Mouse (Mus musculus): ENCODE data around the gene Camk2g. TPM values are rescaled to one million over a fixed set of nuclear protein-coding genes. Genes with fewer than 3 reads are reported as not detected.

Gene Camk2g
- polyA plus RNA-seq, 1 experiment from 2014 or later, result 36.5 TPM

DNA sequence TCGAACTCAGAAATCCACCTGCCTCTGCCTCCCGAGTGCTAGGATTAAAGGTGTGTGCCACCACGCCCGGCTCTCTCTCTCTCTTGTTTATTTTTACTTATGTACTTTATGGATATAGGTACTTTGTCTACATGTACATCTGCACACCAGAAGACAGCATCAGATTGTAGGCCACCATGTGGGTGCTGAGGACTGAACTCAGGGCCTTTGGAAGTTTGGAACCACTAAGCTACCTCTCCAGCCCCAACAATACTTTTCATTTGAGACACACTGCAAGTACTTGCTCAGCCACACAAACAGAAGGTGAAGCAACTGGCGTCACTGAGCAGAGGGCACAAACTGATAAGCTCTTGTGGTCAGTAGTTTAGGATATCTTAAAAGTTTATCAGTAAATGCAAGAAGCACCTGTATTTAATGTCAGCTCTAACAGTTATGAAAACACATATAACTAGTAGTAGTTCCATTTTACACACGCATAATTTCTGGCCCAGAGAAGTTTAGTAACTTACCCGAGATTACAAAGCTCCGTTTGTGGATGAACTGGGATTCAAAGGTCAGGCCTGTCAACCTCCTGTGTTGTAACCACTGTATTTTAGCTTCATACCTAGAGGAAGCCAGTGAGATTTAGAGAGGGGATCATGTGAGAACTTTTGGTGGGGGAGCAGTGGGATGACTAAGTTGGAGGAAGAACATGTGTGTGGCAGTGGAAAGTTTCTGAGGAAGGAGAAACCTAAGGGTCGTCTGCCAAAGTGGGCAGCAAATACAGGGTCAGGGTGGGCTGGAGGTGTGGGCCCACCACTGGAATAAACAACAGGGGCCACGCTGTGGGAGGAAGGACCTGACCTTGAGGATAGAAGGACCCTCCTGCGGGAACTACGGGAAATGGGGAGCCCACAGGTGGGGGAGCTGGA is 60.6 kb downstream of the Camk2g start:
- TF ChIP-seq CTCF (IDR thresholded peaks at IDR 0.05; ENCODE audit: low read depth), result no peak
- 46% methylated on average over 12 of the region's 12 CpGs for whole genome bisulfite sequencing
- H3K9me3 ChIP-seq (replicated peaks; ENCODE audit: low read length), result no peaks in the 10 kb centered on the region
- peak overlapping the region; percentile 87 for H3K4me3 ChIP-seq (replicated peaks; ENCODE audit: low read depth, low read length)
- H3K9ac ChIP-seq (ENCODE audit: low read depth, low read length), result peak overlapping the region; percentile 96
- peak overlapping the region; percentile 95 for H3K27ac ChIP-seq
- peak overlapping the region; percentile 88 for H3K4me2 ChIP-seq (ENCODE audit: low read length)
- ATAC-seq (replicated peaks; ENCODE audit: low FRiP score, low read depth), result 0 out of 2 replicates have a peak, but pooled peaks have one; percentile 1
- no peaks in the 10 kb centered on the region for H3K27me3 ChIP-seq (ENCODE audit: insufficient read depth, low read length)
- DNase-seq (ENCODE audit: low spot score), result no peak
- H3K36me3 ChIP-seq (ENCODE audit: insufficient read depth, low read length), result peaks cover 29% of the 10 kb centered on the region
- H3K4me1 ChIP-seq (replicated peaks; ENCODE audit: insufficient read depth, low read length), result no peaks in the 10 kb centered on the region; the same call in 1 of the 2 replicates

DNA sequence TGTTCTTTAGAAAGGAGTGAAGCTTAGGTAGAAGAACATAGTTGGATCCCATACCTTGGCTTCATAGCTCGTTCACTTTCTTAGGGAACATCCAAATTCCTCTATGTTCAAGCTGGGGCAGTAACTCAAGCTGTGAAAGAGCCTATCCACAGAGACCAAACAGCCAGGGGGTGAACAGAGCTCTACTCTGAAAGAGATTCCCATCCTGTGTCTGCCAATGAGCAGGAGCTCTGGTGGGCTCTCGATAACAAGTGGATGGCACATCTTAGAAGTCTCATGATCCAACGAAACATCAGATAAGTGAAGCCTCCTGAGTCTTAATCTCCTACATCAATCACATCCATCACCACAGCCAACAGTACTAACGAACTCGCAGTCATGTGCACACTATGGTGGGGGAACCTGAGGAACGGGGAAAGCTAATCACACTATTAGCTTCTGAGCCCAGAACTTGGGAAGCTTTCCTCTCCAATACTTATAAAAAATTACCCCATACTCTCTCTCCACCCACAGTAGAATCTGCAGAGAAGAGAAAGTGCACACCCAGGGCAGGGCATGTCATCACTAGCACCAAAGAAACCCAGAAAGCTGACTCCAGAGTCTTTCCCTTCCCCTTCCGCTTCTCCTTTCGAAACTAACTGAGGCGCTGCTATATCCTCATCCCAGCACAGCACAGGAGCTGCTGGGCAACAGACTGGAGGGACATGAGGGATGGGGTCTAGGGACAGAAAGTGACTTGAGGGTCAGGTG is 62.9 kb downstream of the Camk2g start:
- Histone ChIP-seq H3K9ac (ENCODE audit: low read depth, low read length) (no peak overlapping the region), H3K36me3 (ENCODE audit: insufficient read depth, low read length) (peaks cover 43% of the 10 kb centered on the region), H3K9me3 (replicated peaks; ENCODE audit: low read length) (no peaks in the 10 kb centered on the region), H3K4me3 (replicated peaks; ENCODE audit: low read depth, low read length) (no peak overlapping the region), H3K27me3 (ENCODE audit: insufficient read depth, low read length) (no peaks in the 10 kb centered on the region), H3K4me2 (ENCODE audit: low read length) (no peak overlapping the region), H3K27ac (no peak overlapping the region), H3K4me1 (replicated peaks; ENCODE audit: insufficient read depth, low read length) (no peaks in the 10 kb centered on the region; the same call in 1 of the 2 replicates)
- ATAC-seq (replicated peaks; ENCODE audit: low FRiP score, low read depth), result no peak
- no peak for TF ChIP-seq CTCF (IDR thresholded peaks at IDR 0.05; ENCODE audit: low read depth)
- 80% methylated on average over 9 of the region's 9 CpGs for WGBS
- no peak for DNase-seq (ENCODE audit: low spot score)

GRCm38 (mm10) chr14:20729871-20730270 is 64.0 kb downstream of the Camk2g start:
- no peak overlapping the region for H3K4me2 ChIP-seq (ENCODE audit: low read length)
- no peaks in the 10 kb centered on the region; the same call in 1 of the 2 replicates for H3K4me1 ChIP-seq (replicated peaks; ENCODE audit: insufficient read depth, low read length)
- no peak for TF ChIP-seq CTCF (IDR thresholded peaks at IDR 0.05; ENCODE audit: low read depth)
- no peak overlapping the region for H3K27ac ChIP-seq
- DNase-seq (ENCODE audit: low spot score) (no peak), ATAC-seq (replicated peaks; ENCODE audit: low FRiP score, low read depth) (no peak)
- H3K36me3 ChIP-seq (ENCODE audit: insufficient read depth, low read length), result peaks cover 50% of the 10 kb centered on the region
- H3K4me3 ChIP-seq (replicated peaks; ENCODE audit: low read depth, low read length), result no peak overlapping the region
- H3K9ac ChIP-seq (ENCODE audit: low read depth, low read length), result no peak overlapping the region
- H3K9me3 ChIP-seq (replicated peaks; ENCODE audit: low read length), result no peaks in the 10 kb centered on the region
- 82% methylated on average over 9 of the region's 9 CpGs for WGBS
- no peaks in the 10 kb centered on the region for H3K27me3 ChIP-seq (ENCODE audit: insufficient read depth, low read length)

- TF ChIP-seq CTCF (IDR thresholded peaks at IDR 0.05; ENCODE audit: low read depth), result no peak
- ATAC-seq (replicated peaks; ENCODE audit: low FRiP score, low read depth) (no peak), DNase-seq (ENCODE audit: low spot score) (no peak)
- H3K9me3 ChIP-seq (replicated peaks; ENCODE audit: low read length), result no peaks in the 10 kb centered on the region
- H3K27ac ChIP-seq, result no peak overlapping the region
- no peaks in the 10 kb centered on the region for H3K27me3 ChIP-seq (ENCODE audit: insufficient read depth, low read length)
- peaks cover 85% of the 10 kb centered on the region for H3K36me3 ChIP-seq (ENCODE audit: insufficient read depth, low read length)
- H3K9ac ChIP-seq (ENCODE audit: low read depth, low read length), result no peak overlapping the region
- H3K4me2 ChIP-seq (ENCODE audit: low read length), result no peak overlapping the region
- no peak overlapping the region for H3K4me3 ChIP-seq (replicated peaks; ENCODE audit: low read depth, low read length)
- no peaks in the 10 kb centered on the region for H3K4me1 ChIP-seq (replicated peaks; ENCODE audit: insufficient read depth, low read length)
- 55% methylated on average over 6 of the region's 6 CpGs for WGBS
Measured at GRCm38 (mm10) chr14:20725660-20726339, 68.1 kb downstream of the Camk2g start.

- H3K4me1 ChIP-seq (replicated peaks; ENCODE audit: insufficient read depth, low read length), result no peaks in the 10 kb centered on the region
- peaks cover 81% of the 10 kb centered on the region for H3K36me3 ChIP-seq (ENCODE audit: insufficient read depth, low read length)
- peak; percentile 80 for TF ChIP-seq CTCF (IDR thresholded peaks at IDR 0.05; ENCODE audit: low read depth)
- no peak overlapping the region for H3K4me2 ChIP-seq (ENCODE audit: low read length)
- H3K9me3 ChIP-seq (replicated peaks; ENCODE audit: low read length), result no peaks in the 10 kb centered on the region
- ATAC-seq (replicated peaks; ENCODE audit: low FRiP score, low read depth) (no peak), DNase-seq (ENCODE audit: low spot score) (peak; percentile 71)
- H3K27ac ChIP-seq, result no peak overlapping the region
- 14% methylated on average over 5 of the region's 5 CpGs for WGBS
- no peak overlapping the region for H3K4me3 ChIP-seq (replicated peaks; ENCODE audit: low read depth, low read length)
- no peak overlapping the region for H3K9ac ChIP-seq (ENCODE audit: low read depth, low read length)
- H3K27me3 ChIP-seq (ENCODE audit: insufficient read depth, low read length), result no peaks in the 10 kb centered on the region
Measured at GRCm38 (mm10) chr14:20724043-20724442, 69.8 kb downstream of the Camk2g start.

DNA sequence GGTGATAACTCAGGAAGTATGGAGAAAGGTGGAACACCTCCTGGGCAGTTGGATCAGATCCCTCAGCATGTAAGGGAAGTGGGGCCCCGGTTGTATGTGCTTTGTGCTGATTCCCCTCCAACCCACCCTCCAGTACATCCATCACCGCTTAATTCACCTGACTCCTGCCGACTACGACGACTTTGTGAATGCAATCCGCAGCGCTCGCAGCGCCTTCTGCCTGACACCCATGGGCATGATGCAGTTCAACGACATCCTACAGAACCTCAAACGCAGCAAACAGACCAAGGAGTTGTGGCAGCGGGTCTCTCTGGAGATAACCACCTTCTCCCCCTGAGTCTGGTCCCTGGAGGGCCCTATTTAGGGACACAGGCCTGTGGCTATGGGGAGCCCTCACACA is 70.9 kb downstream of the Camk2g start:
- no peak overlapping the region for H3K27ac ChIP-seq
- WGBS, result 91% methylated on average over 12 of the region's 12 CpGs
- H3K4me3 ChIP-seq (replicated peaks; ENCODE audit: low read depth, low read length), result no peak overlapping the region
- H3K9me3 ChIP-seq (replicated peaks; ENCODE audit: low read length), result no peaks in the 10 kb centered on the region
- no peak overlapping the region for H3K9ac ChIP-seq (ENCODE audit: low read depth, low read length)
- TF ChIP-seq CTCF (IDR thresholded peaks at IDR 0.05; ENCODE audit: low read depth), result no peak
- H3K27me3 ChIP-seq (ENCODE audit: insufficient read depth, low read length), result no peaks in the 10 kb centered on the region
- H3K36me3 ChIP-seq (ENCODE audit: insufficient read depth, low read length), result peaks cover 81% of the 10 kb centered on the region
- H3K4me1 ChIP-seq (replicated peaks; ENCODE audit: insufficient read depth, low read length), result no peaks in the 10 kb centered on the region
- no peak overlapping the region for H3K4me2 ChIP-seq (ENCODE audit: low read length)
- ATAC-seq (replicated peaks; ENCODE audit: low FRiP score, low read depth) (no peak), DNase-seq (ENCODE audit: low spot score) (no peak)

Measured in kidney, postnatal 0 days (tissue).